Mouse (Mus musculus): ENCODE results near the gene Mmp25.
"Not testable (repeated sequence)": the region's sequence is repeated elsewhere in the genome, so short reads cannot be mapped to it uniquely, and the experiment has no call there.

The Mmp25 gene

GRCm38 (mm10) chr17:23599605-23600063, 45.4 kb downstream of the Mmp25 start:
- no peak for DNase-seq

GRCm38 (mm10) chr17:23598582-23599552, 46.2 kb downstream of the Mmp25 start, which contains the start of gene Zfp13:
Zfp13 (minus strand) TSS chr17:23599487.
- peak; percentile 69 to 77 for DNase-seq

GRCm38 (mm10) chr17:23595139-23595538, 49.9 kb downstream of the Mmp25 start:
- DNase-seq, result not testable (repeated sequence)

- DNase-seq, result no peak
Observed at GRCm38 (mm10) chr17:23592926-23593300, 52.2 kb downstream of the Mmp25 start.

- peak; percentile 99 for DNase-seq
Observed at GRCm38 (mm10) chr17:23592208-23592925, 52.7 kb downstream of the Mmp25 start.

- DNase-seq, result no peak
Observed at GRCm38 (mm10) chr17:23587253-23587652, 57.8 kb downstream of the Mmp25 start.

- peak; percentile 67 to 71 for DNase-seq
Observed at GRCm38 (mm10) chr17:23585721-23586491, 59.2 kb downstream of the Mmp25 start.

GRCm38 (mm10) chr17:23584786-23585185, 60.3 kb downstream of the Mmp25 start:
- no peak for DNase-seq
